Mouse (Mus musculus) stomach, postnatal 0 days (tissue): ENCODE results near the gene Pde10a.

ENCODE experiments used
- CTCF ChIP-seq: IDR thresholded peaks from 2 replicates; pipeline ENCODE4 v1.5.1; 2016; ENCODE audit warnings: antibody characterized with exemption, low read depth, mild to moderate bottlenecking, moderate library complexity
- EP300 ChIP-seq: optimal IDR thresholded peaks from 2 replicates; pipeline ENCODE3; 2016; ENCODE audit warnings: antibody characterized with exemption

- TF ChIP-seq CTCF (no peak), EP300 (no peak)
These were observed 322.4 kb downstream of the Pde10a start for GRCm38 (mm10) chr17:8847558-8847957.
